Mouse (Mus musculus) olfactory bulb, adult 2 months (tissue): ENCODE measurements at regions not wholly inside any gene's neighbourhood (a gene's known extent, or its start where the extent isn't known, plus 50 kb on each side); places are given as distances from the start of the nearest gene placed in this dataset.

Source experiments
- H3K27ac ChIP-seq: fragments of 200-500 bp; 2 replicates; pipeline ENCODE4 v1.5.1; 2012; ENCODE audit warnings: low read depth, low read length; ENCODE audit not compliant: insufficient read depth
- H3K4me1 ChIP-seq: fragments of 200-500 bp; 2 replicates; pipeline ENCODE4 v1.6.1; 2012; ENCODE audit warnings: low read length; ENCODE audit not compliant: control insufficient read depth, insufficient read depth
- H3K4me3 ChIP-seq: fragments of 200-500 bp; 2 replicates; pipeline ENCODE4 v1.5.1; 2012; ENCODE audit warnings: mild to moderate bottlenecking, low read depth, low read length, moderate library complexity; ENCODE audit not compliant: insufficient read depth
- CTCF ChIP-seq: fragments of 200-500 bp; IDR thresholded peaks from 2 replicates; pipeline ENCODE4 v1.5.1; 2012; ENCODE audit warnings: low read depth, mild to moderate bottlenecking, low read length, moderate library complexity; ENCODE audit not compliant: insufficient read depth
- POLR2A ChIP-seq: fragments of 200-500 bp; IDR thresholded peaks from 2 replicates; pipeline ENCODE4 v1.6.1; 2012; ENCODE audit warnings: mild to moderate bottlenecking, low read depth, low read length, moderate library complexity; ENCODE audit not compliant: insufficient read depth
- WGBS: fragments of 180-500 bp; shearing (Covaris S2); methylation state at CpG from one replicate; pipeline ENCODE4 v1.1.7; 2018; 5-methylcytosine and 5-hydroxymethylcytosine counted together

GRCm38 (mm10) chr10:96294666-96295065 lies 158.3 kb downstream of the Gm5426 start:
- no peaks in the 10 kb centered on the region for H3K4me1 ChIP-seq
- no peak overlapping the region for H3K4me3 ChIP-seq
- TF ChIP-seq CTCF (no peak), POLR2A (no peak)
- H3K27ac ChIP-seq, result no peak overlapping the region
- WGBS, result 94% methylated on average over 2 of the region's 2 CpGs

GRCm38 (mm10) chr10:96297658-96298057 lies 161.3 kb downstream of the Gm5426 start:
- TF ChIP-seq POLR2A (no peak), CTCF (no peak)
- 74% methylated on average over 4 of the region's 4 CpGs for WGBS
- H3K27ac ChIP-seq, result no peak overlapping the region
- H3K4me1 ChIP-seq, result no peaks in the 10 kb centered on the region
- H3K4me3 ChIP-seq, result no peak overlapping the region

GRCm38 (mm10) chr10:96298566-96298965 lies 162.2 kb downstream of the Gm5426 start:
- Histone ChIP-seq H3K27ac (no peak overlapping the region), H3K4me1 (no peaks in the 10 kb centered on the region), H3K4me3 (no peak overlapping the region)
- TF ChIP-seq POLR2A (no peak), CTCF (no peak)
- 85% methylated on average over 5 of the region's 5 CpGs for WGBS

- H3K27ac ChIP-seq, result no peak overlapping the region
- TF ChIP-seq POLR2A, result no peak
- no peak for TF ChIP-seq CTCF
- WGBS, result 67% methylated on average over 7 of the region's 7 CpGs
- no peak overlapping the region for H3K4me3 ChIP-seq
- peaks cover 7% of the 10 kb centered on the region for H3K4me1 ChIP-seq
These were observed 169.3 kb downstream of the Gm5426 start for GRCm38 (mm10) chr10:96305701-96306100.

DNA sequence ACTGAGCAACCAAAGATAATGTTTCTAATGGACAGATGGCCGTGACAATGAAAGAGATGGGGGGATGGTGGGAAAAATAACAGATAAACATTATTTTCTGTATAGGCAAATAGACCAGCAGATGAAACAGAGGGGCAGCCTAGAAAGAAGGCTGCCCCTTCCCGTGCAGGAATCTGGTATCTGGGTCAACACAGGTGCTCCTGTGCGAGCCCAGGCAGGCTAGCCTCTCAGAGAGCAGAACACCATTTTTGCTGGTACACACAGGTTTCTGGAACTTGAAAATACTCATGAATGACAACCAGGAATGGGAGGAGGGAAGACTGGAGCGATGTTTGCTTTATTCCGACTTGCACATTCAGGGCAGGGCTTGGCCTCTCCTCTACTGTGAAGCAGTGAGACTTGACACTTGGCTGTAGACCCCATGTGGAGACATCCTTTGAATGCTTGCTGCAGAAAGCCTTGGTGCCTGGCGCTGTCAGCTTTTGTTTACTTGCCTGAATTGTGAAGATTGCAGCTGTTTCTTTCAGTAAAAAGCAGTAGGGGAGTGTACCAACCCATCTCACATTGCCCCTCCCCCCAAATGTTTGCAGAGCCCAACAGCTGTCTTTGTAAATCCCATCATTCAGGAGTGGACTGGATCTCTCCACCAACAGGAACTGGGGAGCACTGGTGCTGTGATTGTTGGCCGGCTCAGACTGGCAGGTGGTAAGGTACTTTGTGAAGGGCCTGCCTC lies 172.5 kb downstream of the Gm5426 start:
- peaks cover 7% of the 10 kb centered on the region for H3K4me1 ChIP-seq
- TF ChIP-seq POLR2A (no peak), CTCF (no peak)
- no peak overlapping the region for H3K27ac ChIP-seq
- H3K4me3 ChIP-seq, result no peak overlapping the region
- WGBS, result 35% methylated on average over 7 of the region's 7 CpGs

DNA sequence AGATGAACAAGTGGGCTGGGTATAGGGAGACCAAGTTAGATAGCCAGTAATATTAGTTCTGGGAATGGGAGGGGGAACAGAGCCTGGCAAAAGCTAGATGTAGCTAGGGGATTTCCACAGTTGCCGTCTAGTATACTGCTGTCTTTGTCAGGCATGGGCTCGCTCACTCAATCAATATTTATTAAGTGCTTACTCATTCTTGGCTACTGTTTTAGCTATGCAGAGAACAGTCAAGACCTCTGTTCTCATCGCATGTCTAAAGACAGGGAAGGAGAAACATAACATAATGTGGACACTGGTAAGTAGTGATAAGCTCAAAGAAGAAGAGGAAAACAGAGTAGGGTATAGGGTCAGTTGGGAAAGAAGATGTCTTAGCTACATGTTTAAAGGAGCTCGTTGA lies 173.4 kb downstream of the Gm5426 start:
- WGBS, result 66% methylated on average over 4 of the region's 4 CpGs
- Histone ChIP-seq H3K4me3 (no peak overlapping the region), H3K4me1 (peaks cover 7% of the 10 kb centered on the region), H3K27ac (no peak overlapping the region)
- no peak for TF ChIP-seq CTCF
- no peak for TF ChIP-seq POLR2A

DNA sequence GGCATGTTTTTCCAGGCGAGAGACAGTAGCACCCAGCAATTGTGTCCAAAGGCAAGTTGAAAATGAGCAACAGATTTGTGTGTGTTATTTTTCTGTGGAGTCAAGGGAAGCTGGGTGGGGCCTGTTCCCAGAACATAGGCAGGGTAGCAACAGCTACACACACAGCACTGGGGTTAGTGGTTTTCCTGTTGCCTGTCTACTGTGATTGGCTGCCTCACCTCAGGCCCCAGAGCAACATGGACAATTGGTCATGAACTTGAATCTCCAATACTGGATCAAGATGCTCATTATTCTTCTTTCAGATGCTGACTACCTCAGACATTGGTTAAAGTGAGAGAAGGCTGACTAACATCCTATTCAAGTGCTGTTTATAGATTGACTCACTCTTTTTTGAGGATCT lies 188.9 kb downstream of the Gm5426 start:
- Histone ChIP-seq H3K4me1 (no peaks in the 10 kb centered on the region), H3K27ac (no peak overlapping the region), H3K4me3 (no peak overlapping the region)
- WGBS, result 97% methylated on average over 1 of the region's 1 CpGs
- TF ChIP-seq POLR2A, result no peak
- no peak for TF ChIP-seq CTCF

- 70% methylated on average over 6 of the region's 6 CpGs for WGBS
- Histone ChIP-seq H3K4me3 (no peak overlapping the region), H3K27ac (no peak overlapping the region), H3K4me1 (peaks cover 4% of the 10 kb centered on the region; the same call in 1 of the 2 replicates)
- no peak for TF ChIP-seq CTCF
- no peak for TF ChIP-seq POLR2A
These were observed 194.5 kb downstream of the Gm5426 start for GRCm38 (mm10) chr10:96330639-96331487.

DNA sequence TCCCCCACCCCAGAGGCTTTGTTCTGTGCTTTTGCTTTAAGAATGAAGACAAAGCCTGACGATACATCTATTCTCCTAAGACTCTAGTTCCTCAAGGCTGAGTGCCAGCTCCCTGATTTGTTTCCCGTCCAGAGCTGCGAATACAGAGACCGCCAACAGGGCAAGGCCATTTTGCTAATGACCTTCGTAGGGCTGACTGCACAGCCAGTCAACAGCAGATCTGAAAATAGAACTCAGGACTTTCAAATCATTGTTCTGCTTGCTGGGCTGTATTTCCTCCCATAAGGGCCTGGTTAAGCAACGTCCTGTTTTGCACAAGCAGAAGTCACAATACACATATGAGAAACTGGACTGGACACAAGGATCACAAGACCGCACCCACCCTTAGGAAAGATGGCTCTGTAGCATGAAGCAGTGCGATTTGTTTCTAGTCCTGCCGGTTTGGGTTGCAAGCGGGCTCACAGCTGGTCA lies 196.4 kb downstream of the Gm5426 start:
- no peak overlapping the region for H3K27ac ChIP-seq
- H3K4me3 ChIP-seq, result no peak overlapping the region
- H3K4me1 ChIP-seq, result peaks cover 4% of the 10 kb centered on the region; the same call in 1 of the 2 replicates
- no peak for TF ChIP-seq POLR2A
- no peak for TF ChIP-seq CTCF
- WGBS, result 69% methylated on average over 10 of the region's 10 CpGs
